Comparison of ENCODE assay signal across 9 mouse cellular contexts in the genomic region with DNA sequence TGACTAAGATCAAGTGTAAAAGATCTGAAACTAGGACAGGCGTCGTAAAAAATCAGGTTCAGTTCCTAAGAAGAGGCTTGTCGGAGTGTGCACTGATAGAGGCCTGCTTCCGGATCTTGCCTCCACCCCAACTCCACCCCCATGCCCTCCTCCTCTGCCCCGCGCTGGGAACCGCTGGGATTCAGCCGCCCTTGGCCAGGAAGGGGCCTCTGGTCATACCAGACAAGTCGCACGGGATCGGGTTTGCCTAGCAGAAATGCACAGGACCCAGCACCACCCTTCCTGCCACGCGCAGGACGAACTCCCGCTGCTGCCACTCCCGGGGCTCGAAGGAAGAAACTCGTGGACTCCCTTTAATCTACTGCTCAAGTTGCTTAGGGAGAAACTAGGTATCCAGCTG. TPM values are rescaled to one million over a fixed set of nuclear protein-coding genes. Genes with fewer than 3 reads are reported as not detected.
DNase-seq lines count a peak whose midpoint lies in the region; ATAC-seq and TF ChIP-seq lines count a peak whose summit lies in the region.
"Had no signal": no experiment of that assay in that cellular context is flagged by ENCODE, and none has a peak within 500 bp of the region (broad histone marks: within the 10 kb centered on the region; RNA-seq: fewer than 3 reads in every experiment).

No protein-coding gene starts in this region.

- no peaks in the 10 kb centered on the region for H3K27me3 ChIP-seq in forebrain, embryonic 11.5 days (ENCODE audit: control insufficient read depth, insufficient read depth, low read length)
- H3K27me3 ChIP-seq in forebrain, embryonic 16.5 days (replicated peaks; ENCODE audit: control insufficient read depth, insufficient read depth, low read length), result no peaks in the 10 kb centered on the region
- H3K27me3 ChIP-seq in embryonic facial prominence, embryonic 14.5 days (replicated peaks; ENCODE audit: control insufficient read depth, insufficient read depth, low read length), result no peaks in the 10 kb centered on the region
- H3K27me3 ChIP-seq in lung, embryonic 15.5 days, result no peaks in the 10 kb centered on the region
- H3K27me3 ChIP-seq in stomach, postnatal 0 days (ENCODE audit: control insufficient read depth, insufficient read depth, low read length), result no peaks in the 10 kb centered on the region

- TF ChIP-seq CTCF in stomach, postnatal 0 days (IDR thresholded peaks at IDR 0.05; ENCODE audit: low read depth), result no peak

- no peak overlapping the region for H3K4me3 ChIP-seq in forebrain, embryonic 11.5 days (ENCODE audit: low read depth, low read length)
- H3K4me3 ChIP-seq in forebrain, embryonic 16.5 days (replicated peaks; ENCODE audit: low read length), result no peak overlapping the region
- peak overlapping the region; percentile 3; the same call in 1 of the 2 replicates for H3K4me3 ChIP-seq in embryonic facial prominence, embryonic 14.5 days (ENCODE audit: low read depth, low read length)
- H3K4me3 ChIP-seq in lung, embryonic 15.5 days, result no peak overlapping the region
- no peak overlapping the region for H3K4me3 ChIP-seq in stomach, postnatal 0 days (ENCODE audit: low read depth, low read length)
- H3K4me3 ChIP-seq: erythroblast, embryonic 14.5 days had no signal

- no peaks in the 10 kb centered on the region for H3K9me3 ChIP-seq in forebrain, embryonic 11.5 days (ENCODE audit: control insufficient read depth, low read length)
- H3K9me3 ChIP-seq in forebrain, embryonic 16.5 days (ENCODE audit: control insufficient read depth, low read length), result no peaks in the 10 kb centered on the region
- no peaks in the 10 kb centered on the region for H3K9me3 ChIP-seq in embryonic facial prominence, embryonic 14.5 days (ENCODE audit: control insufficient read depth, low read length)
- no peaks in the 10 kb centered on the region for H3K9me3 ChIP-seq in lung, embryonic 15.5 days
- no peaks in the 10 kb centered on the region for H3K9me3 ChIP-seq in stomach, postnatal 0 days (ENCODE audit: control insufficient read depth, low read length)

- peak overlapping the region; percentile 21; the same call in 1 of the 2 replicates for H3K4me2 ChIP-seq in forebrain, embryonic 11.5 days (ENCODE audit: low read depth, low read length, severe bottlenecking)
- H3K4me2 ChIP-seq in forebrain, embryonic 16.5 days (ENCODE audit: low read length), result no peak overlapping the region
- H3K4me2 ChIP-seq in embryonic facial prominence, embryonic 14.5 days (ENCODE audit: low read depth, low read length), result peak overlapping the region; percentile 47
- peak overlapping the region; percentile 50 for H3K4me2 ChIP-seq in lung, embryonic 15.5 days
- H3K4me2 ChIP-seq in stomach, postnatal 0 days (replicated peaks; ENCODE audit: low read depth), result peak overlapping the region; percentile 39

- TF ChIP-seq EP300 in stomach, postnatal 0 days (optimal IDR thresholded peaks at IDR 0.05), result no peak

- 35% methylated on average over 18 of the region's 18 CpGs for WGBS in forebrain, embryonic 11.5 days
- WGBS in forebrain, embryonic 16.5 days, result 34% methylated on average over 18 of the region's 18 CpGs
- WGBS in embryonic facial prominence, embryonic 14.5 days, result 24% methylated on average over 18 of the region's 18 CpGs
- WGBS in lung, embryonic 15.5 days, result 12% methylated on average over 18 of the region's 18 CpGs
- 31% methylated on average over 18 of the region's 18 CpGs for WGBS in stomach, postnatal 0 days

- no peak overlapping the region for H3K9ac ChIP-seq in forebrain, embryonic 11.5 days (ENCODE audit: low read length)
- H3K9ac ChIP-seq in forebrain, embryonic 16.5 days (replicated peaks; ENCODE audit: low read depth, low read length), result no peak overlapping the region
- H3K9ac ChIP-seq in embryonic facial prominence, embryonic 14.5 days (ENCODE audit: low read depth, low read length), result peak overlapping the region; percentile 46; the same call in 1 of the 2 replicates
- H3K9ac ChIP-seq in lung, embryonic 15.5 days, result no peak overlapping the region
- H3K9ac ChIP-seq in stomach, postnatal 0 days (ENCODE audit: low read length), result no peak overlapping the region; the same call in 1 of the 2 replicates

- peaks cover 6% of the 10 kb centered on the region; the same call in 1 of the 2 replicates for H3K4me1 ChIP-seq in forebrain, embryonic 11.5 days (replicated peaks; ENCODE audit: control insufficient read depth, insufficient read depth, low read length)
- H3K4me1 ChIP-seq in forebrain, embryonic 16.5 days (replicated peaks; ENCODE audit: control insufficient read depth, insufficient read depth, low read length), result peaks cover 14% of the 10 kb centered on the region
- peaks cover 16% of the 10 kb centered on the region for H3K4me1 ChIP-seq in embryonic facial prominence, embryonic 14.5 days (ENCODE audit: control insufficient read depth, insufficient read depth, low read length)
- peaks cover 27% of the 10 kb centered on the region for H3K4me1 ChIP-seq in lung, embryonic 15.5 days
- H3K4me1 ChIP-seq in stomach, postnatal 0 days (replicated peaks; ENCODE audit: control insufficient read depth, insufficient read depth), result peaks cover 3% of the 10 kb centered on the region

- no peak for ATAC-seq in forebrain, embryonic 11.5 days (replicated peaks; ENCODE audit: low FRiP score)
- no peak for ATAC-seq in forebrain, embryonic 16.5 days
- no peak for ATAC-seq in embryonic facial prominence, embryonic 14.5 days (ENCODE audit: low read depth)
- ATAC-seq in lung, embryonic 15.5 days (ENCODE audit: borderline replicate concordance, extremely low read depth, low FRiP score, low TSS enrichment), result no peak
- ATAC-seq in stomach, postnatal 0 days (ENCODE audit: low FRiP score, low TSS enrichment), result no peak

- peak; percentile 58 for DNase-seq in forebrain, embryonic 11.5 days (ENCODE audit: low spot score)
- peak; percentile 30 for DNase-seq in embryonic facial prominence, embryonic 14.5 days (ENCODE audit: low spot score)
- peak; percentile 42 for DNase-seq in kidney, adult 11 months
- DNase-seq in stomach, postnatal 0 days (ENCODE audit: low spot score), result peak; percentile 40
- DNase-seq in right cerebral cortex, postnatal 25 days, result no peak
- no peak for DNase-seq in frontal cortex, postnatal 14 days (ENCODE audit: low spot score in 2 of 2)

- no peaks in the 10 kb centered on the region for H3K36me3 ChIP-seq in forebrain, embryonic 11.5 days (ENCODE audit: control insufficient read depth, insufficient read depth, low read length)
- no peaks in the 10 kb centered on the region for H3K36me3 ChIP-seq in forebrain, embryonic 16.5 days (ENCODE audit: control insufficient read depth, insufficient read depth)
- no peaks in the 10 kb centered on the region for H3K36me3 ChIP-seq in embryonic facial prominence, embryonic 14.5 days (ENCODE audit: control insufficient read depth, insufficient read depth, low read length)
- no peaks in the 10 kb centered on the region for H3K36me3 ChIP-seq in lung, embryonic 15.5 days
- no peaks in the 10 kb centered on the region; the same call in 1 of the 2 replicates for H3K36me3 ChIP-seq in stomach, postnatal 0 days (ENCODE audit: control insufficient read depth, insufficient read depth, low read length)

- no peak overlapping the region for H3K27ac ChIP-seq in forebrain, embryonic 11.5 days (ENCODE audit: low read depth, low read length)
- no peak overlapping the region for H3K27ac ChIP-seq in forebrain, embryonic 16.5 days (ENCODE audit: low read length)
- no peak overlapping the region for H3K27ac ChIP-seq in embryonic facial prominence, embryonic 14.5 days (replicated peaks; ENCODE audit: low read depth, low read length)
- H3K27ac ChIP-seq in lung, embryonic 15.5 days, result no peak overlapping the region
- no peak overlapping the region for H3K27ac ChIP-seq in stomach, postnatal 0 days (replicated peaks)

RNA-seq across cellular contexts. Expression of a gene that starts 2.9 kb away (rescaled TPM):
- polyA plus RNA-seq in forebrain, embryonic 11.5 days (2014; fragmentation: Nextera tagmentation; extraction: Ambion mirVana), result 7.4 and 8.3 TPM in 2 replicates
- polyA plus RNA-seq in forebrain, embryonic 16.5 days (2015; fragmentation: Nextera tagmentation; extraction: Ambion mirVana), result 7.7 and 8.9 TPM in 2 replicates
- 18.6 and 21.5 TPM in 2 replicates for polyA plus RNA-seq in embryonic facial prominence, embryonic 14.5 days (2014; fragmentation: Nextera tagmentation; extraction: Ambion mirVana)
- 23.6 TPM in 2 replicates for polyA plus RNA-seq in lung, embryonic 15.5 days (2015; fragmentation: Nextera tagmentation; extraction: Ambion mirVana)
- polyA plus RNA-seq in stomach, postnatal 0 days (2015; fragmentation: Nextera tagmentation; extraction: Ambion mirVana), result 8.0 and 8.7 TPM in 2 replicates
- polyA plus RNA-seq: erythroblast, embryonic 14.5 days had no signal

RNA-seq across cellular contexts. Expression of a gene that starts 3.0 kb away (rescaled TPM):
- 59.9 and 67.3 TPM in 2 replicates for polyA plus RNA-seq in forebrain, embryonic 11.5 days (2014; fragmentation: Nextera tagmentation; extraction: Ambion mirVana)
- polyA plus RNA-seq in forebrain, embryonic 16.5 days (2015; fragmentation: Nextera tagmentation; extraction: Ambion mirVana), result 120 and 128 TPM in 2 replicates
- 49.3 and 56.4 TPM in 2 replicates for polyA plus RNA-seq in embryonic facial prominence, embryonic 14.5 days (2014; fragmentation: Nextera tagmentation; extraction: Ambion mirVana)
- 70.7 and 81.6 TPM in 2 replicates for polyA plus RNA-seq in lung, embryonic 15.5 days (2015; fragmentation: Nextera tagmentation; extraction: Ambion mirVana)
- 40.6 and 43.1 TPM in 2 replicates for polyA plus RNA-seq in stomach, postnatal 0 days (2015; fragmentation: Nextera tagmentation; extraction: Ambion mirVana)

RNA-seq across cellular contexts. Expression of a gene that starts 11.4 kb away (rescaled TPM):
- polyA plus RNA-seq in forebrain, embryonic 11.5 days (2014; fragmentation: Nextera tagmentation; extraction: Ambion mirVana), result 0.68 and 0.76 TPM in 2 replicates
- 4.2 and 5.2 TPM in 2 replicates for polyA plus RNA-seq in forebrain, embryonic 16.5 days (2015; fragmentation: Nextera tagmentation; extraction: Ambion mirVana)
- 1.0 and 1.5 TPM in 2 replicates for polyA plus RNA-seq in embryonic facial prominence, embryonic 14.5 days (2014; fragmentation: Nextera tagmentation; extraction: Ambion mirVana)
- 0.42 and 0.64 TPM in 2 replicates for polyA plus RNA-seq in lung, embryonic 15.5 days (2015; fragmentation: Nextera tagmentation; extraction: Ambion mirVana)
- polyA plus RNA-seq in stomach, postnatal 0 days (2015; fragmentation: Nextera tagmentation; extraction: Ambion mirVana), result 0.54 and 0.62 TPM in 2 replicates
- polyA plus RNA-seq: erythroblast, embryonic 14.5 days had no signal

Comparison
In these comparisons a context has a peak if more than half of its experiments do, and no peak if none do; other contexts are left out.
1. DNase-seq: peak in forebrain, embryonic 11.5 days (single experiment), embryonic facial prominence, embryonic 14.5 days (single experiment), kidney, adult 11 months (single experiment) and stomach, postnatal 0 days (single experiment); none in right cerebral cortex, postnatal 25 days (single experiment) and frontal cortex, postnatal 14 days (0 of 2).